Mouse (Mus musculus) induced T-regulatory cell, adult 2 months (primary cell): ENCODE measurements around the gene Timp3.

ENCODE experiments used
- DNase-seq: peaks from one replicate; pipeline ENCODE4 v3.0.0-alpha.2; 2012; ENCODE audit warnings: low read depth

Timp3 gene

GRCm38 (mm10) chr10:86297307-86297706 lies 2.9 kb upstream of the Timp3 start:
- DNase-seq, result no peak

DNA sequence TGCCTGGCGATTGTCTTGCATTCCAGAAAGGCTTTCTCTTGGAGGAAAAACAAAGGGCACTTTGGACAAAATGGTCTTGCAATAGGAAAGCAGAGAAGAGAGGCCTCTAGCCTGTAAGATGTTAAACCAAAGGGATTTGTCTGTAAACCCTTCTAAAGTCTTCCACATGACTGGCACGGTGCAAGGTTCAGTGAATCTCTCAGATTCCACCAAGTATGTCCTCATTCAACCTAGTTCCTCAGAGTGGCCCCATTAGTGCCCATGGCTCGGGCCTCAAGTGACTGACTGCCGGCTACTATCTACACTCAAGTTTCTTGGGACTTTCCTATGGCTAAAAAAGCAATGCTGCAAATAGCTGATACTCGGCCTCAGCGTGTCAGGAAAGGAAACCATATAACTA lies 1.8 kb upstream of the Timp3 start:
- no peak for DNase-seq

- no peak for DNase-seq
Measured at GRCm38 (mm10) chr10:86299795-86300194, 377 bp upstream of the Timp3 start.

GRCm38 (mm10) chr10:86301117-86301490 lies 932 bp downstream of the Timp3 start:
- no peak for DNase-seq

DNA sequence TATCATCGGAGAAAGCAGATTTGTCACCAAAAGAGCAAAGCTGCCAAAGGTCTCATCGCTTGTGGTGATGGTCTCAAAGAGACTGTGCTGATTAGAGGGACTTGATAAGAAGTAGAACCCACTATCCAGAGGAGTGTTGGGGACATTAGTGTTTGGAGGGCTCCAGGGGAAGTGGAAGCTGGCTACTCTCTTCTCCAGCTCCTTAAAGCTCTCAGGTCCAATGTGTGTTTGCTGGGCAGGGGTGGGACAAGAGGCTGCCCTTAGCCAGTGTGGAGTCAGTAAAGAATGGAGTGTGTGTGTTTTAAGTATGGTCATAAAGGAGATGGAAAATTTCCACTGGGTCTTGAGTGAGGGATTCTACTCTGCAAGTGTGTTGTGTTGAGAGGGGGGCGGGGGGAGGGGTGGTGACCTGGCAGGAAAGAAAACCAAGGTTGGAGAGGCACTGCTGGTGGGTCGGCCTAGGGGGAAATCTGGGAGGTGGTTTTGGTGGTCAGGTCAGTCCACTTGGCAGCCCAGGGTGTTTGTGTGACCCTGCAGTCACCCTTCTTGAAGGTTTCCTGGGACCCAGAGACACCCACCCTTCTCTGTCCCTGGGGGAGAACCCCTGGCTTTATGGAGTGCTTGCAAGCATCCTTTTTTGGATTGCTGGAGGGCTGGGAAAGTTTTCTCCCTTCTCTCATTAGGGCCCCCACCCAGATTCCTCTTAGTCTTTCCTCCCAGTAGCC lies 1.6 kb downstream of the Timp3 start:
- no peak for DNase-seq

DNA sequence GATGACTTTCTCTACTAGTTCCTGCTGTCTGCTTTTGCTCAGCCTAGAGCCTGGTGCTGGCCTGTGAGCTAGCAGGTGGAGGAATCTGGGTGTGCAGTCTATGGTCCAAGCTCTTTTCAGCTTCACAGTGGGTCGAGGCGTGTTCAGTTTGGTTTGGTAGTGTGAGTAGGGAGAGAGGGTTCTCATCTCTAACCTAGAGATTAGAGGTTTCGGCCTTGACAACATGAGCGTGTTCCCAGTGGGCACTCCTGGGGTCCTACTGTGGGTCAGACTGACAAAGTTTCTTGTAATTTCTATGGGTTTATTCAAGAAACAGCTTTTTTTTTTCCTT lies 2.1 kb downstream of the Timp3 start:
- DNase-seq, result no peak

- peak; percentile 2 for DNase-seq
Measured at GRCm38 (mm10) chr10:86302761-86303494, 2.8 kb downstream of the Timp3 start.

GRCm38 (mm10) chr10:86303495-86303876 lies 3.3 kb downstream of the Timp3 start:
- DNase-seq, result no peak

DNA sequence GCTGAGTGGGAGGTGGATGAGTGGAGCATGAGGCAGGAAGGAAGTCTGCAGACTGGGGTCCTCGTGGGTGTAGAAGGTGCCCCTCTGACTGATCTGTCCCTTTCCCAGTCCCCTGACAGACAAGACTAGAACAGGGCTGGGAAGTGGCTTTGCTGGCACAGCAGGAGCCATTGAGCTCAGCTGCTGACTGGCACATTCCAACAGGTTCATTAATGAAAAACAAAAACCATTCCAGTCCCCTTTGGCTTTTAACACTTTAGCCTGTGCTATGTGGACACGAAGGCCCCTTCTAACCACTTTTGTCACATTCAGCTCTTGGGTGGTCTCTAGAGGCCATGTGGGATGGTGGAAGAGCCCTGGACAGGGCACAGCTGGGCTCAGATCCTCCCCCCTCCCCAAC lies 4.4 kb downstream of the Timp3 start:
- no peak for DNase-seq

GRCm38 (mm10) chr10:86307235-86307634 lies 7.1 kb downstream of the Timp3 start:
- DNase-seq, result no peak

- no peak for DNase-seq
Measured at GRCm38 (mm10) chr10:86310527-86310926, 10.4 kb downstream of the Timp3 start.

DNA sequence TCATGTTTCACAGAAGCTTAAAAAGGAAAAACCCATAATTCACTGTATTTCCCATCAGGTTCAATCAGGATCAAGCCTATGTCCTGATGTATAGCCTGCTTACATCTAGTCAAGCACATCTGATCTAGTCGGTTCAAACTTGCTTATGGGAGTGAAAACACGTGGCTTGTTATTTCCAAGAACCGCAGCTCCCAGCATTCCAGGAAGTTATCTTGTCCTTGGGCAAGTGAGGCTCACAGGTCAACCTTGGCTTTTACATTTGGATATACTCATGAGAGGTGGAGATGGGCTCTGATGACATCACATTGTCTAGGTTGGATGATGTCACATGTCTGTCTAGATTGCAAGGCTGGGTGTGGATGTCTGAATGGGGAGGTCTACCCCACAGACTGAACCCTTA lies 12.8 kb downstream of the Timp3 start:
- DNase-seq, result no peak

DNA sequence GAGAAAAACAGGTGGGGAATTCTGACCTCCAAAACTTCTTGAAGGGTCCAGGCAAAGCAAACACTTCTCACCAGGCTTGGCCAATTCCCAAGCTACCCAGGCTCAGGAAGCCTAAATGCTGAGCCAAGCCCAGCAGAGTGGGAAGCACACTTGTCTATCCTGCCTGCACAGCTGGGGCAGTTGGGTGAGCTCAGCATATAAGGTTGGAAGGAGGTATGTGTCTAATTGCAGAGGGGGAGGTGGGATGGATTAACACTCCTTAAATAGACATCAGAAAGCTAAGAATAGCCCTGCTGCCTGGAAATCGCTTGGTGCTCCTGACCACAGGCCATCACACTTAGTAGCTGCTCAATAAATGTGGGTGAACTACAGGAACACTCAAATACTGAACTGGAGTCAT lies 13.3 kb downstream of the Timp3 start:
- no peak for DNase-seq

DNA sequence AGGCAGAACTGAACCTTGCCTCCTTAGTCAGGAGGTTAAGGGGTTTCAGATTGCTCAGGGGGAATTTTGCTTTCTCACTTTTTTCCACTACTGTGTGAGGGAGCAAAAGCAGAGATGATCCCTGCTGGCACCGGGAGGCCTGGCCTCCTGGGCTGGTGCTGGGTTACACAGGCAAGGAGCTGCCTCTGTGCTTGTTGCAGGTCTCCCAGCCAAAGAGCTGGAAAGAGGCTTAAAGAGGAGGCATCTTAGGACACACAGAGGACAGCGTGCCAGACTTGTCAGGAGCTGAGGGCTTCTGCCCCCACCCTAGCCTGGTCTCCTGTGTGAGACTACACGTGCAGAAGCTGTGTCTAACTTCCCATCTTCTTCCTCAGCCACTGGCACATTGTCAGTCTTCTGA lies 15.3 kb downstream of the Timp3 start:
- no peak for DNase-seq

- DNase-seq, result no peak
Measured at GRCm38 (mm10) chr10:86317633-86318032, 17.5 kb downstream of the Timp3 start.

- no peak for DNase-seq
Measured at GRCm38 (mm10) chr10:86318552-86319140, 18.5 kb downstream of the Timp3 start.

- DNase-seq, result no peak
Measured at GRCm38 (mm10) chr10:86319526-86319925, 19.4 kb downstream of the Timp3 start.

GRCm38 (mm10) chr10:86320204-86320603 lies 20.0 kb downstream of the Timp3 start:
- DNase-seq, result no peak

GRCm38 (mm10) chr10:86321194-86321593 lies 21.0 kb downstream of the Timp3 start:
- no peak for DNase-seq

- no peak for DNase-seq
Measured at GRCm38 (mm10) chr10:86322006-86322405, 21.8 kb downstream of the Timp3 start.

- DNase-seq, result no peak
Measured at GRCm38 (mm10) chr10:86323275-86323994, 23.3 kb downstream of the Timp3 start.

GRCm38 (mm10) chr10:86325272-86325671 lies 25.1 kb downstream of the Timp3 start:
- no peak for DNase-seq

- no peak for DNase-seq
Measured at GRCm38 (mm10) chr10:86328143-86328542, 28.0 kb downstream of the Timp3 start.
